Mouse (Mus musculus) limb, embryonic 11.5 days (tissue): ENCODE data around the gene Tnik. TPM values are rescaled to one million over a fixed set of nuclear protein-coding genes. Genes with fewer than 3 reads are reported as not detected.

Experiments used
- ATAC-seq: fragments of 200-750 bp; cut with Nextera tagmentation; 2 replicates; pipeline ENCODE4 v1.8.0; 2017; ENCODE audit warnings: low read depth; ENCODE audit not compliant: insufficient number of reproducible peaks, low FRiP score, low TSS enrichment
- DNase-seq: peaks from one replicate; pipeline ENCODE4 v3.0.0-alpha.2; 2015; ENCODE audit warnings: low spot score
- H3K27ac ChIP-seq: fragments of 300-500 bp; sonication (generic); replicated peaks from 2 replicates; pipeline ENCODE4 v1.5.1; 2014; ENCODE audit warnings: low read depth, mild to moderate bottlenecking, low read length
- H3K27me3 ChIP-seq: fragments of 300-500 bp; sonication (generic); 2 replicates; pipeline ENCODE4 v1.6.1; 2014; ENCODE audit warnings: mild to moderate bottlenecking, low read length, mixed read lengths; ENCODE audit not compliant: control insufficient read depth, insufficient read depth
- H3K36me3 ChIP-seq: fragments of 300-500 bp; sonication (generic); 2 replicates; pipeline ENCODE4 v1.6.1; 2014; ENCODE audit warnings: mild to moderate bottlenecking, low read length, moderate library complexity, mixed read lengths; ENCODE audit not compliant: control insufficient read depth, insufficient read depth
- H3K4me1 ChIP-seq: fragments of 300-500 bp; sonication (generic); 2 replicates; pipeline ENCODE4 v1.6.1; 2014; ENCODE audit warnings: low read length, mixed read lengths; ENCODE audit not compliant: control insufficient read depth, insufficient read depth
- H3K4me2 ChIP-seq: fragments of 300-500 bp; sonication (generic); 2 replicates; pipeline ENCODE4 v1.6.1; 2014; ENCODE audit warnings: low read depth, mild to moderate bottlenecking, moderate library complexity; ENCODE audit not compliant: severe bottlenecking
- H3K4me3 ChIP-seq: fragments of 300-500 bp; sonication (generic); 2 replicates; pipeline ENCODE4 v1.5.1; 2014; ENCODE audit warnings: low read depth, low read length
- H3K9ac ChIP-seq: fragments of 300-500 bp; sonication (generic); 2 replicates; pipeline ENCODE4 v1.6.1; 2014; ENCODE audit warnings: mild to moderate bottlenecking, low read length
- H3K9me3 ChIP-seq: fragments of 300-500 bp; sonication (generic); 2 replicates; pipeline ENCODE4 v1.6.1; 2016; ENCODE audit warnings: low read length; ENCODE audit not compliant: control insufficient read depth
- WGBS: fragments of 180-500 bp; shearing (Covaris S2); extraction: QIAGEN DNeasy Blood & Tissue Kit; methylation state at CpG from one replicate; pipeline ENCODE4 v1.1.7; 2014; 5-methylcytosine and 5-hydroxymethylcytosine counted together
- polyA plus RNA-seq: library from polyadenylated mRNA; unstranded; fragments of >200 nt; fragmentation: Nextera tagmentation; extraction: Ambion mirVana; gene quantifications from 2 replicates; pipeline ENCODE4 v1.2.1, GENCODE M21; 2014

Gene Tnik
- polyA plus RNA-seq, 1 experiment from 2014 or later: 4.1 TPM

DNA sequence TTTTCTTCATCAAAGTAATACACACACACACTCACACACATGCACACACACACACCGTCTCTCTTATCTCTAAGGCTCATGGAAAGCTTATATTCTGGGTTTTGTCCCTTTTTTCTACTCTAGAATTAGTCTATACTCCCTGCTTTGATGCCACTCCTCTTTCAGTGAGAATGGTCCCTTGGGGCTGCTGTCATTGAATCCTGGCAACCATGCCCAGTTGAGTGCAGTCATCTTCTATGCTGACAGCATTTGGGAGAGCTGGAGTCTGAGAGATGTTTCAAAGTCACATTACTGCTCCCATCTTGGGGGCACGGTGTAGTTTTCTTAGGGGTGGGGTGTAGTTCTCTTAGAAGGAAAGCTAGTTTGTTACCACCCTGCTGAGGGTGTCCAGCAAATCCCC lies 6.7 kb downstream of the Tnik start:
- no peak overlapping the region for H3K4me2 ChIP-seq
- H3K27me3 ChIP-seq: no peaks in the 10 kb centered on the region; the same call in 1 of the 2 replicates
- no peaks in the 10 kb centered on the region for H3K9me3 ChIP-seq
- H3K4me3 ChIP-seq: no peak overlapping the region
- WGBS: 58% methylated on average over 2 of the region's 2 CpGs
- no peak overlapping the region for H3K9ac ChIP-seq
- no peaks in the 10 kb centered on the region for H3K36me3 ChIP-seq
- no peak for ATAC-seq
- no peak for DNase-seq
- no peak overlapping the region for H3K27ac ChIP-seq
- no peaks in the 10 kb centered on the region for H3K4me1 ChIP-seq

DNA sequence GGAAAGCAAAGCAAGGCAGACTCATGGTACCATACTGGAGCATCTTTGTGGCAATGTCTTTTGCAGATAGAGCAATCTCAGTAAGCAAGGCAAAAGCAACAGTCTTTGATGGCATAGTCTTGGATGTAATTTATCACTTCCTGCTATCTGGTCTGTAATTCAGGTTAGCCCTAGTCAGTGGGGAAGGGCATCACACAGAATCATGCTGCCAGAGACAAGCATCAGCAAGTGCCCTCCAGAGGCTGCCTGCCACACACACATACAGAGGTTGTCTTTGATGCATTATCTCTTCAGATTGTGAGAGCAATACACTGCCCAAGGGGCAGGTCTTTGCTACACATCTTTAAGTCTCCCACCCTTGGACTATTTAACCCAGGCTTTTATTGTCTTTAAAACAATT lies 8.9 kb downstream of the Tnik start:
- H3K9ac ChIP-seq: no peak overlapping the region
- H3K9me3 ChIP-seq: no peaks in the 10 kb centered on the region
- H3K27me3 ChIP-seq: no peaks in the 10 kb centered on the region
- H3K4me3 ChIP-seq: no peak overlapping the region
- no peaks in the 10 kb centered on the region for H3K4me1 ChIP-seq
- DNase-seq (no peak), ATAC-seq (no peak)
- H3K4me2 ChIP-seq: no peak overlapping the region
- H3K36me3 ChIP-seq: no peaks in the 10 kb centered on the region
- no peak overlapping the region for H3K27ac ChIP-seq

DNA sequence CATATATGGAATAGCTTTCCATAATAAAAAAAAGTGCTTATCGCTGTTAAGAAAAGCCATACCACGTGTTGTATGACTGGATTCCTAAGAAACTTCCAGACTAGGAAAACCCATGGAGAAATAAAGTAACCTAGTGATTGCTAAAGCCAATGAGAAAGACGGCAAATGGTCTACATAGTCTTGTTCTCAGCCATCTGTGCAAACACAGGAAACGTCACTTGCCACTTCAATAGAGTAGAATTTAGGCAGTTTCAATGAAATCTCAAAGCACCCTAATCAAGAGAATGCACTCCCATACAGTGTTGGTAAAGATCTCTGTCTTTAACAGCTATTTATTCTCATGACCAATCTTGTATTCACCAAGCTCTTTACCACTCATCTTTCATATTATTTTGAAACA lies 11.7 kb downstream of the Tnik start:
- H3K9ac ChIP-seq: no peak overlapping the region
- no peak overlapping the region for H3K27ac ChIP-seq
- WGBS: 89% methylated on average over 4 of the region's 4 CpGs
- H3K27me3 ChIP-seq: no peaks in the 10 kb centered on the region
- H3K4me1 ChIP-seq: no peaks in the 10 kb centered on the region
- H3K4me2 ChIP-seq: no peak overlapping the region
- ATAC-seq: no peak
- no peaks in the 10 kb centered on the region for H3K36me3 ChIP-seq
- DNase-seq: no peak
- no peaks in the 10 kb centered on the region for H3K9me3 ChIP-seq
- H3K4me3 ChIP-seq: no peak overlapping the region

DNA sequence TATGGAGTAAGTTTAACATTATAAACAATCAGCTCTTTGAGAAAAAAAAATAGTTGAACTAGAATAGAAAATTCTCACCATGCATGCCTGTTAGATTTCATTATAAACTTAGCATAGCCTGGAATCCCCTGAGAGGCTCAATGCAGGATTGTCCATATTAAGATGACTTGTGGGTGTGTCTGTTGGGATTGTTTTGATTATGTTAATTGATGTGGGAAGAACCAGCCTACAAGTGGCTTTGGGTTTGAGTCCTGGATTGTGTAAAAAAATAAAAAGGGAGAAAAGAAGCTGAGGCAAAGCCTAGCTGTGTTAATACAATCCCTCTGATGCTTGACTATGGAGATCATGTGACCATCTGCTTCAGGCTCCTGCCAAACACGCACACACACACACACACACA lies 26.7 kb downstream of the Tnik start:
- H3K9ac ChIP-seq: no peak overlapping the region
- no peaks in the 10 kb centered on the region for H3K27me3 ChIP-seq
- no peak overlapping the region for H3K4me2 ChIP-seq
- H3K4me1 ChIP-seq: no peaks in the 10 kb centered on the region
- no peak overlapping the region for H3K4me3 ChIP-seq
- WGBS: 75% methylated on average over 1 of the region's 1 CpGs
- H3K27ac ChIP-seq: no peak overlapping the region
- no peaks in the 10 kb centered on the region for H3K9me3 ChIP-seq
- ATAC-seq (no peak), DNase-seq (no peak)
- no peaks in the 10 kb centered on the region for H3K36me3 ChIP-seq

DNA sequence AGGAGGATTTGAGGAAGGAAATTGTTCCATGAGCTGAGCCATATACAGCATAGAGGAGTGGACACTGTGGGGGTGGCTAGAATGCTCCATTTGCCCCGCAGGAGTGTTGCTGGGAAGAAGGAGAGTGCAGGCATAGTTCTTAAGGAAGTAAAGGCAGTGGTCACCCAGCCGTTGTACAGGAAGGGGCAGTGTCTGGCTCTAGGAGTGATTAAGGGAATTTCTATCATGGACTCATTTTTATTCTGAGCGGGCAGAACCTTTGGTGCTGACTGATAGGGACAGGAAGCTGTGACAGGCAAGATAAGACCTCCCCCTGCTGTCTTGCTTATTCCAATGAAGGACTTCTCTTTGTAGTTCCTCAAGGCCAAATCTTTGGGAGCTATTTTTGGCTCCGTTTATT lies 38.4 kb downstream of the Tnik start:
- H3K27ac ChIP-seq: no peak overlapping the region

DNA sequence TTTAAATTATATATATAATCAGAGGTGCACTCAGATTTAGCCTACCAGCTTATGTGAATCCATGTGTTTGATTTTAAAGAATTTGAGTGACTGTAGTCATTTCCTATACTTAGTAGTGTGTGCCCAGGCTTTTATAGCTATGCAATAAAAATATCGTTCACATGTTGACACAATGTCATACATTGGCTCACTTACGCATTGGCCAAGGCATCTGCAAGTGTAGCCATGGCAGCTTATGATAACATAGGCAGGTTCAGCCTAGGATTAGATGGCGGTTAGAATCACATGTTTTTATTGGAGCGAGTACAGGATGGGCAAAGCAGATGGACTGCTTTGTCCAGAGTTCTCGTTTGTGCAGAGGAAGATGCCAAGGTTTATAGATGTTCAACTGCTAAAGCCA lies 40.9 kb downstream of the Tnik start:
- 86% methylated on average over 5 of the region's 5 CpGs for WGBS
- no peak overlapping the region for H3K4me2 ChIP-seq
- H3K36me3 ChIP-seq: no peaks in the 10 kb centered on the region
- no peaks in the 10 kb centered on the region for H3K4me1 ChIP-seq
- no peaks in the 10 kb centered on the region for H3K9me3 ChIP-seq
- no peak overlapping the region for H3K9ac ChIP-seq
- no peak for ATAC-seq
- no peak overlapping the region for H3K4me3 ChIP-seq
- DNase-seq: no peak
- H3K27ac ChIP-seq: no peak overlapping the region
- no peaks in the 10 kb centered on the region for H3K27me3 ChIP-seq

More for the DNA sequence above, 38.4 kb downstream of the Tnik start:
- DNase-seq (no peak), ATAC-seq (no peak)
- H3K4me3 ChIP-seq: no peak overlapping the region
- no peaks in the 10 kb centered on the region for H3K9me3 ChIP-seq
- WGBS: 81% methylated on average over 4 of the region's 4 CpGs
- no peak overlapping the region for H3K4me2 ChIP-seq
- H3K4me1 ChIP-seq: no peaks in the 10 kb centered on the region; the same call in 1 of the 2 replicates
- no peak overlapping the region for H3K9ac ChIP-seq
- H3K36me3 ChIP-seq: no peaks in the 10 kb centered on the region
- H3K27me3 ChIP-seq: no peaks in the 10 kb centered on the region

DNA sequence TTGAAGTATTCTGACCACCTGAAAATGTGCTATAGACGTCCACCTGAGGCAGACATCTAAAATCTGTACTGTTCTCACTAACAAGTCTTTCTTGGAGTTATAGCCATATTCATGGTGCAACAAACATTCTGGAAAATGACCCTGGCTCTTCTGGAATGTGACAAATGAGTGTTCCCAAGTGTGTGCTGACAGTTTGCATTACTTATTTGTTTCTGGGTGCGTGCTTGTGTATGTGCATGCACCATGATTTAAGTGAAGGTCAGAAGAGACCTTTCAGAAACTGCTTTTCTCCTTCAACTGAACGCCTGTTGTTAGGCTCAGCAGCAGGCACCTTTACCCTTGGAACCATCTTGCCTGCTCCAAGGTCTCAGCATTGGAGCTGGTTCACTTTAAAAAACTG lies 43.8 kb downstream of the Tnik start:
- 81% methylated on average over 3 of the region's 3 CpGs for WGBS
- no peak for DNase-seq

DNA sequence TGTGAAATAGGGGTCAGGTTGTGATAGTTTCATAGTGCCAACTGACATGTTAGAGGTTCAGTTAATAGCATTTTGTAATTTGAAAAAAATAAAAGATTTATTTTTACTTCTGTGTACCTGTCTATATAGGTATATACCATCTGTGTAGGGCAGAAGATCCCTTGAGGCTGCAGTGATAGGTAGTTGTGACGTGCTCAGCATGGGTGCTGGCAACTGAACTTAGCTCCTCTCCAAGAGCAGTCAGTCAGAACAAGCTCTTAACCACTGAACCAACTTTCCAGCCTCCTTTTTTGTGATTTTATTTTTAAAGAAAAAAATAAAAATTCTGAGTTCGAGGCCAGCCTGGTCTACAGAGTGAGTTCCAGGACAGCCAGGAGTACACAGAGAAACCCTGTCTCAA lies 51.4 kb downstream of the Tnik start:
- no peaks in the 10 kb centered on the region for H3K27me3 ChIP-seq
- no peaks in the 10 kb centered on the region for H3K9me3 ChIP-seq
- H3K27ac ChIP-seq: no peak overlapping the region
- 91% methylated on average over 2 of the region's 2 CpGs for WGBS
- H3K4me2 ChIP-seq: no peak overlapping the region
- DNase-seq: no peak
- no peak overlapping the region for H3K9ac ChIP-seq
- H3K36me3 ChIP-seq: no peaks in the 10 kb centered on the region
- no peak overlapping the region for H3K4me3 ChIP-seq
- H3K4me1 ChIP-seq: no peaks in the 10 kb centered on the region
- ATAC-seq: no peak

More for the DNA sequence above, 43.8 kb downstream of the Tnik start:
- Histone ChIP-seq H3K4me1 (no peaks in the 10 kb centered on the region), H3K4me3 (no peak overlapping the region), H3K36me3 (no peaks in the 10 kb centered on the region), H3K27me3 (no peaks in the 10 kb centered on the region), H3K27ac (no peak overlapping the region), H3K4me2 (no peak overlapping the region), H3K9ac (no peak overlapping the region), H3K9me3 (no peaks in the 10 kb centered on the region)
- no peak for ATAC-seq

DNA sequence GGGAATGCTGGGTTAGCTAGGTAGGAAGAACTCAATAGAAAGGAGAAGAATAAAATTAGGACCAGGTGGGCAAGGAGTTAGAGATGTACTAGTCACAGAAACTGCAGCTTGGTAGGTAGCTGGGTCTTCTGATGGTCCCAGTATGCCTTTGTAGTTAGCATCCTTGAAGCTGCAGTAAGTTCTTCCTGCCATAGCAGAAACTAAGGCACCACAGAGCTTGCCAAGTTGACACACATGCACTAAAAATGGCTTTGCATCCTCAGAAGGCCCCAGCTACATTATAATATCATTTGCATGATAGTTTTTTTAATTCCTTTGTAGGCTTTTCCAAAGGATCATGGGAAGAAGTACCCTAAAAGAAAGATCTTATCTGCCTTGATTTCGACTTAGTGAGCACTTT lies 54.3 kb downstream of the Tnik start:
- no peaks in the 10 kb centered on the region for H3K9me3 ChIP-seq
- no peaks in the 10 kb centered on the region for H3K4me1 ChIP-seq
- DNase-seq (no peak), ATAC-seq (no peak)
- no peak overlapping the region for H3K27ac ChIP-seq
- H3K27me3 ChIP-seq: no peaks in the 10 kb centered on the region
- H3K4me2 ChIP-seq: no peak overlapping the region
- H3K36me3 ChIP-seq: no peaks in the 10 kb centered on the region
- 79% methylated on average over 1 of the region's 1 CpGs for WGBS
- H3K9ac ChIP-seq: no peak overlapping the region
- no peak overlapping the region for H3K4me3 ChIP-seq
